Mouse (Mus musculus): Measurements from ENCODE around the gene Cyp19a1.

DNA sequence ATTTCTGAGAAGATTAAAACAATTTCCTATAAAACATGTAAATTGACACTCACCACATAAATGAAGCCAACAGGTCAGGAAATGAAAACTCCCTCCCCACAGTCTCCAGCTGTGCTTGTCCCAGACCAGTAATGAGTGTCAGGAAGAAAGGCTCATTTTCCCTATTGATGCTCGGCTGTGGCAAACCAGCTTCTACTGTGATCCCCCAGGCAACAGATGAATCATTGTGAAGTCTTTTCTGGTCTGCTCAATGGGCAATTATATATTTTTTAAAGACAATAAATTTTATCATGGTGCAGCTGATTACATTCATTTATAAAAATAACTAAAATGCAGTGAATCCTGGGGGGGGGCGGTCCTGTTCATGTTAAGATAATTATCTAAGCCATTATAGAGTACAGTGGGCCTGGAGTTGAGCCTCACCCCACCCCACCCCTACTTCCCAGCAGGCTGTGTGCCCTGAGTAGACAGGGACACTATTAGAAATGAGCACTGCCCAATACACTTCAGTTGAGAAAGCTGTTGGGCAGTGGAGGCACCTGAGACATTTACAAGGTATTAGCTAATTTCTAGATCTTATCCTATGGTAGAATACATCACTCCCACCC, 40.9 kb upstream of the Cyp19a1 start:
- TF ChIP-seq CTCF (IDR thresholded peaks at IDR 0.05; ENCODE audit: control insufficient read depth, insufficient read depth, low read length) (no peak), POLR2A (IDR thresholded peaks at IDR 0.05; ENCODE audit: borderline replicate concordance, control insufficient read depth, low read depth, low read length) (no peak)

Measured in bone marrow, adult 2 months (tissue).